Mouse (Mus musculus): ENCODE results near the gene Plod1. TPM values are rescaled to one million over a fixed set of nuclear protein-coding genes. Genes with fewer than 3 reads are reported as not detected.

Plod1 gene
- total RNA-seq, 4 experiments from 2014 or later, result 14.7 to 17.0 (median 15.5) TPM

Other genes starting within 250 kb of the Plod1 start
- gene Zfp534, start 234.2 kb downstream of the Plod1 start, total RNA-seq (2022), result under 1 TPM in 1 of 4 experiments, not detected in 3; 0.11 TPM
- gene Zfp984, start 127.0 kb downstream of the Plod1 start, total RNA-seq (2022), result 1 to 10 TPM in 2 of 4 experiments, under 1 TPM in 2; 0.70 to 1.4 (median 0.89) TPM
- gene Zfp933, start 88.4 kb downstream of the Plod1 start, total RNA-seq (2022), result 10 to 100 TPM; 10.2 to 11.5 (median 10.5) TPM
- gene Miip, start 68.0 kb downstream of the Plod1 start, total RNA-seq (2022), result 1 to 10 TPM; 3.6 to 5.1 (median 4.8) TPM
- gene Fv1, start 67.8 kb downstream of the Plod1 start, total RNA-seq (2022), result 1 to 10 TPM; 5.1 to 9.2 (median 6.7) TPM
- 100 to 1,000 TPM; 389 to 516 (median 444) TPM for gene Mfn2, start 32.1 kb downstream of the Plod1 start, total RNA-seq (2022)
- gene 2510039O18Rik, start 4.1 kb upstream of the Plod1 start, total RNA-seq (2022), result 10 to 100 TPM; 19.8 to 21.4 (median 20.5) TPM
- gene Nppb, start 49.0 kb upstream of the Plod1 start, total RNA-seq (2022), result not detected
- gene Nppa, start 64.0 kb upstream of the Plod1 start, total RNA-seq (2022), result under 1 TPM in 3 of 4 experiments, not detected in 1; 0.34 to 0.46 (median 0.39) TPM
- gene Clcn6, start 102.1 kb upstream of the Plod1 start, total RNA-seq (2022), result 1 to 10 TPM; 4.1 to 5.3 (median 4.7) TPM
- 1 to 10 TPM; 4.8 to 7.0 (median 6.3) TPM for gene Mthfr, start 102.3 kb upstream of the Plod1 start, total RNA-seq (2022)
- gene Agtrap, start 151.3 kb upstream of the Plod1 start, total RNA-seq (2022), result 10 to 100 TPM; 11.8 to 15.2 (median 13.8) TPM
- 10 to 100 TPM; 11.6 to 19.1 (median 15.1) TPM for gene Mad2l2, start 193.6 kb upstream of the Plod1 start, total RNA-seq (2022)
- not detected for gene Draxin, start 193.9 kb upstream of the Plod1 start, total RNA-seq (2022)
- gene Fbxo6, start 215.4 kb upstream of the Plod1 start, total RNA-seq (2022), result 10 to 100 TPM; 44.3 to 53.2 (median 47.5) TPM
- gene Fbxo44, start 223.7 kb upstream of the Plod1 start, total RNA-seq (2022), result 10 to 100 TPM in 1 of 4 experiments, 1 to 10 TPM in 3; 7.3 to 11.0 (median 8.3) TPM
- under 1 TPM in 3 of 4 experiments, not detected in 1; 0.36 to 0.67 (median 0.48) TPM for gene Fbxo2, start 223.9 kb upstream of the Plod1 start, total RNA-seq (2022)

Data from gastrocnemius, adult 8-10 months (tissue).